In genomic region chr6:146899647-146900046, GRCm38 (mm10) we compare ENCODE assay signal across 29 mouse cellular contexts. TPM values are rescaled to one million over a fixed set of nuclear protein-coding genes. Genes with fewer than 3 reads are reported as not detected.
"Had no signal": no experiment of that assay in that cellular context is flagged by ENCODE, and none has a peak within 500 bp of the region (broad histone marks: within the 10 kb centered on the region; RNA-seq: fewer than 3 reads in every experiment).

No protein-coding gene starts in this region.

- H3K36me3 ChIP-seq: neural tube, embryonic 12.5 days; neural tube, embryonic 15.5 days; stomach, embryonic 15.5 days had no signal

- H3K9ac ChIP-seq: limb, embryonic 12.5 days; limb, embryonic 15.5 days; liver, embryonic 14.5 days; liver, postnatal 0 days; lung, embryonic 14.5 days; neural tube, embryonic 12.5 days; neural tube, embryonic 15.5 days; stomach, embryonic 15.5 days had no signal

- H3K4me1 ChIP-seq: neural tube, embryonic 12.5 days; neural tube, embryonic 15.5 days; stomach, embryonic 15.5 days had no signal

- DNase-seq: kidney, adult 8-10 months; kidney, postnatal 14 days; kidney, postnatal 4 days; left cerebral cortex, postnatal 4 days; liver, postnatal 0 days; lung, embryonic 14.5 days; midbrain, embryonic 14.5 days; right cerebral cortex, adult 18-20 months; right cerebral cortex, postnatal 25 days; spleen, adult 18-20 months; thymus, postnatal 25 days had no signal

- H3K27ac ChIP-seq: limb, embryonic 15.5 days; liver, embryonic 14.5 days; macrophage; neural tube, embryonic 12.5 days; neural tube, embryonic 15.5 days; stomach, embryonic 15.5 days had no signal

- H3K4me2 ChIP-seq: limb, embryonic 12.5 days; limb, embryonic 15.5 days; liver, embryonic 11.5 days; lung, embryonic 14.5 days; midbrain, embryonic 11.5 days; neural tube, embryonic 12.5 days; neural tube, embryonic 15.5 days; stomach, embryonic 15.5 days had no signal

- H3K27me3 ChIP-seq: limb, embryonic 12.5 days; limb, embryonic 15.5 days; neural tube, embryonic 15.5 days; stomach, embryonic 15.5 days had no signal

- H3K4me3 ChIP-seq: limb, embryonic 12.5 days; limb, embryonic 15.5 days; neural tube, embryonic 12.5 days; neural tube, embryonic 15.5 days; stomach, embryonic 15.5 days had no signal

RNA-seq across cellular contexts. Expression of gene Smco2, which starts 49.7 kb away (rescaled TPM):
- total RNA-seq: layer of hippocampus, adult 18-20 months; layer of hippocampus, postnatal 14 days; left cerebral cortex, postnatal 14 days; left cerebral cortex, postnatal 4 days; megakaryocyte-erythroid progenitor cell, adult 5-6 weeks; midbrain, postnatal 0 days had no signal
- polyA plus RNA-seq: kidney, embryonic 16.5 days; limb, embryonic 12.5 days; limb, embryonic 15.5 days; liver, embryonic 11.5 days; liver, embryonic 14.5 days; liver, postnatal 0 days; lung, embryonic 14.5 days; lung, postnatal 0 days; macrophage; midbrain, embryonic 11.5 days; midbrain, embryonic 14.5 days; midbrain, postnatal 0 days; neural tube, embryonic 12.5 days; neural tube, embryonic 15.5 days; stomach, embryonic 15.5 days; thymus, postnatal 0 days had no signal

RNA-seq across cellular contexts. Expression of gene 1700034J05Rik, which starts 54.6 kb away (rescaled TPM):
- total RNA-seq: layer of hippocampus, adult 18-20 months; layer of hippocampus, postnatal 14 days; left cerebral cortex, adult 8-10 months; left cerebral cortex, postnatal 14 days; left cerebral cortex, postnatal 4 days; megakaryocyte-erythroid progenitor cell, adult 5-6 weeks; midbrain, postnatal 0 days had no signal
- polyA plus RNA-seq: liver, embryonic 14.5 days; macrophage; midbrain, embryonic 14.5 days; midbrain, postnatal 0 days; neural tube, embryonic 15.5 days; thymus, postnatal 0 days had no signal
